Mouse (Mus musculus): ENCODE results near the gene Gna14.

Gna14 gene

DNA sequence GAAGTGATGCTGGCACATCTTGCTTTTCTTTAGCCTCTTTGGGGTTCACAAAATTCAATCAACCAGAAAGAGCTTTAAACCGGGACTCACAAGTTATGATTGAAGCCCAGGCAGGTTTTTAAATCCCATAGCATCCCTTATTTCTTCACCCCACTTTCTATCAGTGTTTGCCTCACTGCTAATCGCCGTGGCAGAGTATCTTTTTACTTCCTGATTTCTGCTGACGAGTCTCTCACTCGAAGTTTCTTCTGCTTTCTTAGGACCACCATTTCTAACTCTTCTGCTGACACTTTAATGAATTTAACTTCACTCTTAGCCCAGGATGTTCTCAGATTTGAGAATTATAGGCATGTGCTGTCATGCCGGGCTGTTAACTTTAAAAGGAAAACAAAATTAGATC is 21.6 kb downstream of the Gna14 start:
- no peak for DNase-seq

DNA sequence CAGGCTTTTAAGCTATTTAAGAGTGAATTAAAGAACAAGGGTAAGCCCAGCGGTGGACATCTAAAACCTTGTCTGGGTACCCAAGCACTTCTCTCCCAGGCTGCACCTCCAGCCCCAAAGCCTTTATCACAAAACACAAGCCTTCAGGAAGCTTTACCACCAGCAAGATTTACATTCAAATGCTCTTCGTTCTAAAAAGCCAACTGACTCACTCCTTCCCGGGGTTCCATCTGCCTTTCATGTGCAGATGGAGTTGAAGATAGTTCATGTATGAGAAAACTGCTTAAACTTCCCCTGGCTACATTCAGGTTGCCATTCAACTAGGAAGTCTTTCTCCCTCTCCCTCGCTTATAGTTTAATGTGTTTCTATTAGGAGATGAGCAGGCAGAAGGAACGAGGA is 23.8 kb downstream of the Gna14 start:
- no peak for DNase-seq

DNA sequence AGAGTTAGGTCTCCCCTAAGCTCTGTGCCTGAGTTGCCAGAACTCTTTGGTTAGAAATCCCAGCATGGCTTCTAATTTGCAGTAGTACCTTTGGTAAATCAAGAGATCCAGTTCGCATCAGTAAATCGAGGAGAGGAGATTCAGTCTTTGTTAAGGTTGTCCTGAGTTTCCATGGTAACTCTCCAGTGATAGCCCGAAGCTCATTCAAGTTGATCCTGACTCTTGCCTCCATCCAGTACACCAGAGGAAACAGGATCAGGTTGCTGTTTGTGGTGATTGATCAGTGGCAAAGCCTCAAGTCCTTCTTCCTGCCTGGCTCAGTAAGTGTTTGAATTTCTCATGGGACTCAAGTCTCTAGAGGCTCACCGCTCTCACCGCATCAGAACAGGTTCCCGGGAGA is 24.7 kb downstream of the Gna14 start:
- no peak for DNase-seq

DNA sequence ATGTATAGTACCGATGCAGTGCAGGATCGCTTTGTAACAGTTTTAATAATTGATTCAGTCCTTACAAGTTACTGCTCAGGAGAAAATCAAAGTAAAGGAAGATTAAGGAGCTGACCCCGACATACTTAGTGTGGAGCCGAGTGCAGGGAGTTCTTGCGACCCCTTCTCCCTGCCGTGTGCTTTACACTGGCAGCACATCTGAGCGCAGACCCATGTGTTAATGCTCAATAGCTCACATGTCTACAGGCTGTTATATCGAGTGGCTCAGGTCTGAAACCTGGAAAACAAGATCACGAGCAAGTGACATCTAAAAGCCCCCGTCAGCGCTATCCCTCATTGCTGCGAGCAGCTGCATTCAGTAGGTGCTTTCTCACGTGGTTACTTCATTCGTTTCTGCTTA is 25.3 kb downstream of the Gna14 start:
- DNase-seq = no peak

DNA sequence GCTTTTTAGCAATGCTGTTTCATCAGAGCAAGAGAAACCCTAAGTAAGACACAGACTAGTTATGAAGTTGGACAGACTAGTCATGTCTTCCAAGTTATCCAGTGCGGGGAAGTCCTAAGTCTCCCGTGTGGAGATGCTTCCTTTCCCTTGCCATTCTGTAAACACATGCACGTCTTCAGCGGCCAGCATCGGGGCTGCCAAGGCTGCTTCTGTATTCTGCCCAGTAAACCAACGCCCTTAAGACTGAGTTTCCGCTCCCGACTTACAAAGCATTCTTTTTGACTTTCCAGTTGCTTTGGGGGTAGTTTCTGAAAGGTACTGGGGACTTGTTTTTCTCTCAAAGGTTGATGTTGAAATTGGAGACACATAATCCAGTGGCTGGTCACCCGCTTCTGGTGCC is 26.9 kb downstream of the Gna14 start:
- DNase-seq = no peak

DNA sequence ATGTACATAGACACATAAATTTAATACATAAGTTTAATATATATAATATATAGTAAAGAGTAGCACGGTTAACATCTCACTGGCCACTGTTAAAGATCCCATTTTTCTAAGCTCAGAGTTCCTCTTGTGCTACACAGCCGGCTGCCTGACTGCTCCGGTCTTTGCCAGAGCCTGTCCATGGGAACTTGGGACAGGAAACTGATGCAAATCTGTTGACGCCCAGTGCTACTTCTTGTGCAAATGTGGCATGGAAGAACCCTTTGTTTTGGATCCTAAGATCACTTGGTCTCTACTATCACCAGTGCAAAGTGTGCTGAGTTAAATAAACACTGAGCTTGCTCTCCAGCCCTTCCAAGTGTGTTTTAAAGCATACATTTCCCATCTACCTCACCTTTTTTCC is 29.2 kb downstream of the Gna14 start:
- DNase-seq = no peak

DNA sequence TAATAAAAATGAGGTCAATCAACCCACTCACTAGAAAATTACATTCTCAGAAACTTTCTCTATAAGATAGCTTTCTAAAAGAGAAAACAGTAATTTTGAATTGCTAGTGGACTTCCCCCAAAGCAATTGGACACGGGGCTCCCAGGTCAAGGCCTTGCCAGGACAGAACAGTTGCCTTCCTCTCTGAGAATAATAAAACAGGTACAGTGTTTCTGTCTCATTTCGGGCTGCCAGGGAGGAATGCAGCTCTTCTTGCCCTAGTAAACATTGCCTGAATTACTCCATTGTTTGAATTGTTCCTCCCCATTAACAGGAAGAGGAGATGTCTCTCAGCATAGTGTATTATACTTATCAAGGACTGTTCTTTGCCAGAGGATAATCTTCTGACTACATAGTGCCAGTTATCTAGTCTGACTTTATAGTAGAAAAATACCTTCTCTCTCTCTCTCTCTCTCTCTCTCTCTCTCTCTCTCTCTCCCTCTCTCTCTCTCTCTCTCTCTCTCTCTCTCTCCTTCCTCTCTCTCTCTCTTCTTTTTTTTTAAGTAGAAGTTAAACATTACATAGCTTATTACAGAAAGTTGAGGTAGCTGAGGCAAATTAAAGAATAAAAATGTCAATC is 33.3 kb downstream of the Gna14 start:
- no peak for DNase-seq

DNA sequence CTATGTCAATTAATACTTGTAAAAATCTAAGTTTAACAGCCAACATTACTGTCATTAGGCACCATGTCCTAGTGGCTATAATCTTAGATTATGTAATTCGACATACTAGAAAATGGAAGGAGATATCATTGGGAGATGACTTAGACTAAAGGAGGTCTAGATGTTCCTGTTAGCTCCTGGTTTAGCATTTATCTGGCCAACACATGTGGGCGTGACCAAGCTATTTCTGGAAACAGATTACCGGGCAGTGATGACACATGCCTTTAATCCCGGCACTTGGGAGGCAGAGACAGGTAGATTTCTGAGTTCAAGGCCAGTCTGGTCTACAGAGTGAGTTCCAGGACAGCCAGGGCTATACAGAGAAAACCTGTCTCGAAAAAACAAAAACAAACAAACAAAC is 37.1 kb downstream of the Gna14 start:
- DNase-seq = no peak

DNA sequence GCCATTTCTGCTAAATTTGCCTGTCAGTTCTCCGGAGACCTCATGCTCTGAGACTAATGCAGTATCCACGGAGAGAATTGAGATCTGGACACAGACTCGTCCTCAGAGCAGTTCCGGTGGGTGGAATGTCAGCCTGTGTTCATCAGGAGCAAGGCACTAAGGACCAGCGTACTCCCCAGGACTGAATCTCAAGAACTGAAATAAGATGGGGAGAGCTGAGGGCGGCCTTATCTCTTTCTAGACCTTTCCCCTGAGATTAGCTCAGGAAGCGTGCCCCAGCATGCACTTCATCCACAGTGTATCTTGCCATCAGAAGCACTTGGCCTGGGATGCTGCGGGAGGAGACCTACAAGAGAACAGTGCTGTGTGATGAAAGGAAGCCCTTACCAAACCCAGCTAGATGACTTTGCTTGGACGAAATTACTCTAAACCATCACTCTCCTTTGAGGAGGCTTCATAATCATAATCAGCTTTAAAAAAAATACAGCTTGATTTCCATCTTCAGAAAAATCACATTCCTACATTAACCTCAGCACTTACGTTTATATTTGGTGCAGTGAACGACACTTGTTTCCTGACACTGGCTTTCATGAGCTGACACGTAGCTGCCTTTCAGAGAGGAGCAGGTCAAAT is 41.9 kb downstream of the Gna14 start:
- no peak for DNase-seq

DNA sequence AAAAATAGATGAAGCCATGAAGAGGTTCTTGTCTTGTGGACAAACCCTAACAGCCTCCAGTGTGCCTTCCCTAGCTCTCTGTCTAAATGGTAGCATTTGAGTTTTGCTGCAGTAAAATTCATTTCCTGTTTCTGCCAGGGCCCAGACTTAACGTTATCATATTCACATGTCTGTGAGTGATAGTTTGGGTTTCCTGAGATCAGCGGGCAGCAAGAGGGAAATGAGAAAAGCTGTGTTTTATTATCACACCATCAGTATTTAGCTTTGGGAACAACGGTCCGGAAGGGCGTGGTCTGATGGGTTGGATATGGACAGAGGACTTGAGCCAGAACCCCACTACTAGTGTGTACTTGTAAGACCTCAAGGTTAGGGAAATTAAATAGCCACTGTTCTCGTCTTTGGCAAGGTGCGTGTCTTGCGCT is 42.6 kb downstream of the Gna14 start:
- DNase-seq = no peak

DNA sequence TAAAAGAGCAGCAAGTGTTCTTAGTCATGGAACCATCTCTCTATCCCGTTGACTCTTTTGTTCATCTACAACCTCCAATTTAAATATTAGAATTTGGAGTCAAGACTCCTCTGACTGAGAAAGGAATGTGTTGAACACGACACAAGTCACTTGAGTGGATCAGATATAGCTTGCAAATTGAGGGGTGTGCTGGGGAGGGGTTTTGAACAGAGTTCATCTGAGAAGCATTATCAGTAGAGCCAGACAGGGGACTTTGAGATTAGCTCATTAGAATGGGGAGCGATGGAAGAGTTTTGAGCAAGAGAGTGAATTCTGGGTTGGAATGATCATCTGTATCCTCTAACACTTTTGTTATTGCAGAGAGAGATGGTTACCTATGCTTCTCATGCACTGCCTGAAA is 46.5 kb downstream of the Gna14 start:
- no peak for DNase-seq

DNA sequence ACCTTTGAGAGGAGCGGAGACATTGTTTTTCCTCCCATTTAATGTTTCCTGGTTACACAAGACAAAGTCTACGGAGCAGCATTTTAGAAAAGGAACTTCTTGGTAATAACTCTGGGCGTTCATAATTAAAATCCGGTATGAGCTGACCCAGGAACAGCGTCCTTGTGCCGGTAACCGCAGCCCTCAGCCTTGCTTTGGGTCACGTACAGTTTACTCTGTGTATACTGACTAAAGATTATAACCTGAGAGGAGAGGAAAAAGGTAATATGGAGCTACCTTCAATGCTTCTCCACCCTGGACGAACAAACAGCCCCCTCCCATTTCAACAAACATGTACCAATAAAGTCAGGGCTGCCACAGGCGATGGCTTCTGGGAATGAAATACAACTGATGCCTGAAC is 48.7 kb downstream of the Gna14 start:
- DNase-seq = no peak

DNA sequence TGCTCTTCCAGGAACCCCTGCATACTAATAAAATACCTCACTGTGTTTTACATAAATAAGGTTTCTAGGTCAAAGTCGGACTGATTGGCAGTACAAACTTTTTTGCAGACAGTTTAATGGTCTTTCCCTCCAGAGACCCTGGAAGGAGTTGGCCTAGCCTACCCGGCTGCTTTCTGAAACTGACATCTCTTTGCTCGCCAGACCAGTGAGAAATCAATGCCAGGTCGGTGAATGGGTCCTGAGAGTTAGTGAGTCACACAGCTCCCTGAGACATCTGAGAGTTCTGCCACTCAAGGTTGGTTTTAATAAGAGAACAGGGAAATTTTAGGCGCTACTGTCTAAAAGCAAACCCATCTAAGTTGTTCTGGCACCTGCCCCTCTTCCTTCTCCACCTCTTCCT is 49.1 kb downstream of the Gna14 start:
- DNase-seq = no peak

DNA sequence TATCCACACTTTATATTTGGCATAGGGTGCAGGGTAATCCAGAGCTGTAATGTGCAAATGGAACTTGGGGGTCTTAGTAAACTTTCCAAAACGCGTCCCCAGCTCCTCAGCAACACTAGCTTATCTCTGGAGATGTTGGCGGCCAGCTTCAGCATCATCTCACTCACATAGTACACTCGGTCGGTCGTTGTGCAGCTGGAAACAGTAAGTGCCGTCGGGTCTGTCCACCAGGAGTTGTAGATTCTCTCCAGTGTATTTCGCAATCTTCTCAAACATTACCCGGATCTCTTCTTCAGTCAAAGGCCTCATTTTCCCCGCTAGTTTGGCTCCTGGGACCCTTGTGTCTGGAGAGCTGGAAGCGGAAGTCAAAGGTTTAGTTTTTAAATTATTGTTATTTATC is 55.2 kb downstream of the Gna14 start:
- peak; percentile 6 for DNase-seq

DNA sequence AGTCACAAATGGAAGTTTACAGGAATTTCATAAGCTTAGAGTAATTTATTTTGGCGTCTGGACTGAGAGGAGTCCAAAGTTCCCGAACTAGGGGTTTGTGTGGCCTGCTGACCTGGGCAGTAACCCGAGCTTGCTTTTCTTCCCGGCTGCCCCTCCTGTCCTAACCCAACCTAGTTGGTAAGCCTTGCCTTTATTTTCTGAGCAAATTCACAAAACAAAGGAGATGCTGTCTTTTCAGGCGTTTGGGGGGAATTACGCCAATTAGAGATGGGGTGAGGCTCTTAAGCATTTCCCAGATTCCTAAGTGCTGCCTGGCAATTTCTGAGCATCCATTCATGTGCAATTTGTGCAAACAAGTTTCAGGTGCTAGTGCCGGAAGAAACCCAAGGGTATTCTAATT is 55.9 kb downstream of the Gna14 start:
- no peak for DNase-seq

DNA sequence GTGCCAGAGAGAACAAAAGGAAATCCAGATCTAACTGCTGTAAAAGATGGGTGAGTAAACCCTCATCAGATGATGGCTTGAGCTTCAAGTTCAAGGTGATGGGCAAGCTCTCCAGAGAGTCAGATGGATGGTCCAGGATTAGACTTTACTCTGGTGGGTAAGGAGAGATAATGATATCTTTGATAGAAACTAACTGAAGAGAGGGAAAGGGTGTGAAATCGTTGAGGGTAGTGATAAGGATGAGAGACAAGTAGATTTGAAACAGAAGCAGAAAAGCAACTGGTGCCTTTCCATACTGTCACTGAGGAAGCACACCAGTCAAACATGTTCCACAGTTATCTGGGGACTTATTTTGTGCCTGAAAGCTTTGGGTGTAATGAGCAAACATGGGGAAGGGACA is 56.9 kb downstream of the Gna14 start:
- no peak for DNase-seq

DNA sequence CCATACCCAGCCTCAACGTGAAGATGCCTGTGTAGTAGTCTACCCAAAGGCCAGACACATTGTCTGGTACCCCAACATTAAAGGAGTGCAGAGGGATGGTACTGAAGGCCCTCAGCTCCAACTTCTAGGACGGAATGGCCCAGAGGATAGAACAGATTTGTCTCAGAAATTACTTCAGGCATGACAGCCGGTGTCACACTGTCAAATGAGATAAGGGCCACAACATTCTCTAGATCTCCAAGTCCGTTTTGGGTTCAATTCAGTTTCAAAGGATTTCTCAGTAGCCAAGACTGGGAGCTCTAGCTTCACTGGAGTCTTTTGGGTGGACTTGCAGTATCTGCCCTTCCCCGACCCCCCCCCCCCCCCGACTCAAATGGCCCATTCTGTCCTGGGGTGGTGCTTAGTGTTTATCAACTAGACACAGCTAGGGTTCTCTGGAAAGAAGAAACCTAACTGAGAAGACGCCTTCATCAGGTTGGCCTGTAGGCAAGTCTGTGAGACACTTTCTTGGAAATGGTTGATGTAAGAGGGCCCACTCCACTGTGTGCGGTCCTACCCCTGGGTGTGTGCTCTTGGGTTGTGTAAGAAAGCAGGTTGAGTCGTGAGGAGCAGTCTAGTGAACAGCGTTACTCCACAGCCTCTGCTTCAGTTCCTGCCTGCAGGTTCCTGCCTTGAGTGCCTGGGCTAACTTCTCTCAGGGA is 59.4 kb downstream of the Gna14 start:
- no peak for DNase-seq

DNA sequence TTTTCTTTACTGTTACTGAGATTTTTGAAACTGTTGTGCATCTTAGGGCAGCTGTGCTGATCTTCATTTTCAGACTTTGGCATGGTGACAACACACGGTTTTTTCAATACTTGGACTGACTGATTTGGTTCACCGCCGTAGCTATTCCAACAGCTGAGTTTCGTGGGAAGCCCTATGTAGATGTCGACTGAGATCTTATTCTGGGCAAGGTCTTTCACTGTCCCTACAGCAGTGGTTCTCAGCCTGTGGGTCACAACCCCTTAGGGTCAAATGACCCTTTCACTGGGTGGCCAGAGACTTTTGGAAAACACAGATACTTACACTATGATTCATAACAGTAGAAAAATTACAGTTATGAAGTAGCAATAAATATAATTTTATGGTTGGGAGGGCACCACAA is 60.5 kb downstream of the Gna14 start:
- DNase-seq = peak; percentile 19

DNA sequence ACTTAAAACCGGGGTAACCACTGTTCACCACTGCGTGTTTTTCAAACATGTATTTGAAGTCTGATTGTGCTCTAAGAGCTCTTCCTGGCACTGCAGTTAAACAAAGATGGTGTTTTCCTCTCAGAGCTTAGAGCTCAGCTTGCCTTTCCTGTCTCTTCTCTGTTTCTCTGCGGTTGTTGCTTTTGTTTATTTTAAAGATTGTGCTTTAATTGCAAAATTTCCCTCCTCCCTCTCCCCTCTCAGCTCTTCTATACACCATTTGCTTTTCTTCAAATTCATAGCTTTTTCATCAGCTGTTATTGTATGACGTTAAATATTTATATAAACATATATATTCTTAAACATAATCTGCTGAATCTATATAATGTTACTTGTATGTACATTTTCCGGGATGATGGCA is 66.5 kb downstream of the Gna14 start:
- no peak for DNase-seq

DNA sequence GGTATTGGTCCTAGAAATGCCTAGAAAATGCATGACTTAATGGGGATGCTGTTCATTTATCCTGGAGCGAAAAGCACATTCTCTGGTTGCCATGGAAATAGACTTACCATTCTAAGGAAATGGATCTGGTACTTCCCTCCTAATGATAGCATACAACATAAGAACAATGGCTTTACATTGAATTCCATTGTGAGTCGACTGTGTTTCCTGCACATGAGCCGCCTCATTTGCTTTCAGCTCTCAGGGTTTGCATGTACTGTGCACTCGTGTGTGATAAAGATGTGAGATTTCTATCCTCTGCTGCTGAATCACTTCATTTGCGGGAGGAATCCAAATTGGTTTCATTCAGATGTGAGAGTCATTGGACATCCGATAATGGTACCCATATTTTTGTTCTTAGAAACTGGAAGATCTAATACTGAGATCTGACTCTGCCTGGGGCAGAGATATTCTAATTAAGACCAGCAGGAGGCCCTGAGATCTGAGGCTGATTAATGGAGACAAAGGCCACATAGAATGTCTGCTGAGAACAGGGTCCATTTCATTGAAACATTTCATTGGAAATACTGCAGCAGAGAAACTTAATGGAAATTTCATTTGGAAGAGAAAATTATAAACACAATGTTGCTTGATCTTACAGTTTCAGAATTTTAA is 71.3 kb downstream of the Gna14 start:
- no peak for DNase-seq

DNA sequence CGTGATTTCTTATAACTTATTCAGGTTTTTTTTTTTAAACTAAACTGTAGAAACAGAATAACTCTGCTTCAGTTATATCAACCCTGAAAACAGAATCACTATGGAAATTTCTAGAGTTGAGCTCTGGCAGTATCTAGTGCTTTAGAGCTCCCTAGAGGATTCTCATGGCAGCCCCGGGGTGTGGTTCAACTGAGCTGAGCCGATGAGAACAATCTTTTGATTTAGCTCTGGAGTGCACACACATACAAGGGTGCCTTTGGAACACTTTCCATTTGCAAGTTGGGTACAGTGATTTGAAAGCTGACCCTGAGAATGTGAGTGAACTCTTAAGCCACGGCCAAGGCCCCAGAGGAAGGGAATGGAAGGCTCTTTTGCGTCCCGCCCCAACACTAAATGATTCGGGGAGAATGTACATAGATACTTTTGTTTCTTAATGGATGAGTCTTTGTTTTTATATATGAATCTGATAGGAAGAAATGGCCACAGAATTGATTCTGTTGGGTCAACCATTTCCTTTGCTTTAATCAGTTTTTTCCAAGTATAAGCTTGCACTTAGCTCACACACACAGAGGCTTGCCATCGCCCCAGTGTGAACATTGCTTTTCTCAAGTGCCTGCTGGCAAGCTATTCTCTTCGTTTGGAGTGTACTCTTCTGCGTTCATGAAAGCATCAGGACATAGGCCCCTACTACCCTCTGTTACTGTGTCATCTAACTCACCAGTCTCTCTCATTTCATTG is 75.0 kb downstream of the Gna14 start:
- DNase-seq = peak; percentile 8

DNA sequence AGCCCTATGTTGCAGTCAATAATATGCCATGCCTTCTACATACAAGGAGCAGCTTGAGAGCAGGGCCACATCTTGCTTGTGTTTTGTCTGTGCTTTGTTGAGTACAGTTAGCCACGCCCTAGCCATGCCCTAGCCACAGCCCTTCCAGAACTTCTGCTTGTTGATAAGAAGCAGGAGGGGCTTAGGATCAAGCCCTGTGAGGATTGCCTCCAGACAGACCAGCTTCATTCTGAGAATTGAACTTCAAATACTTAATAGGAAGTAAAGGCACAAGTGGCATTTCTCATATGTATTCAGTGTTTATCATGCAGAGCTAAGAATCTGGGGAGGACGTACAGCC is 75.5 kb downstream of the Gna14 start:
- DNase-seq = no peak

DNA sequence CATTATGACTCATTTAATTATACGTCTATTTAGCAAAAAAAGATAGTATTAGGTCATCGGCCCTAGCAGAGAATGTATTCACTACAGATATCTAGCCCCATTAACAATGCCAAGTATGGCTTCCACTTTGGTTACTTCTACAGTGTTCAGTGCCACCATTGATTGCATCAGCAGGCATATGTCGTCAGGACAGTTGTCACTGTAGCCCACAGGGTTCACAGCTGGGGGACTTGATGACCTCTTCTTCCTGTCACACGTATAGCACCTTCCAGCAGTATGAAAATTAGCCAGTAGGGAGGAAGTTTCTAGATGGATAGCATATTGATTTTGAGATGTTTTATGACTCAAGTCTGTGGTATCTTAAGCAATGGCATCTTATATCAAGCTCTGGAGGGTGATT is 78.6 kb downstream of the Gna14 start:
- DNase-seq = no peak

DNA sequence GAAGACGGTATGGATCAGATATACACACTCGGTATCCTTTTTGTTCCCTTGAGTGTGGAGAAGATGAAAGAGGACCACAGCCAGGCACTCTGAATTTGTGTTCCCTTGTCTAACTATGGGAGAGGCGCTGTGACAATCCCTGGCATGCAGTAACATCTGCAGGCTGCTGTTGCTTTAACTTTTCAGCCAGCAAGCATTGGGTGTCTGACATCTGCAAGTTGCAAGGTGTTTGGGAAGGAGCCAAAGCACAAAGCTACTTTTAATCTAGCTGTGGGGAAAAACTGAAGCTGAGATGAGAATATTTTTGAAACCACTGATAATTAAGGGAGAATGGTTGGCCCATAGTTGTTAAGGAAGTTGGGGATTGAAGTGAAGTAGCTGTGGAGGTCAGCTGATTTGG is 83.0 kb downstream of the Gna14 start:
- no peak for DNase-seq
